Mouse (Mus musculus) spleen, adult 2 months (tissue): ENCODE data around the gene Zfp385b. TPM values are rescaled to one million over a fixed set of nuclear protein-coding genes. Genes with fewer than 3 reads are reported as not detected.

Experiments used
- DNase-seq, 2 experiments: peaks; one replicate each; pipeline versions ENCODE4 v3.0.0 to v3.0.0-alpha.2; 2012 to 2021; ENCODE audit warnings: low spot score in 2 of 2, low read depth in 1 of 2
- H3K27ac ChIP-seq: fragments of 200-500 bp; 2 replicates; pipeline ENCODE4 v1.5.1; 2012; ENCODE audit warnings: low read length, inconsistent platforms; ENCODE audit not compliant: insufficient read depth
- H3K27me3 ChIP-seq: fragments of 200-500 bp; 2 replicates; pipeline ENCODE4 v1.6.1; 2012; ENCODE audit warnings: mild to moderate bottlenecking, moderate library complexity, low read length, inconsistent platforms; ENCODE audit not compliant: control insufficient read depth, insufficient read depth
- H3K36me3 ChIP-seq: fragments of 200-500 bp; 2 replicates; pipeline ENCODE4 v1.6.1; 2012; ENCODE audit warnings: mild to moderate bottlenecking, low read length, inconsistent platforms; ENCODE audit not compliant: control insufficient read depth, insufficient read depth
- H3K4me1 ChIP-seq: fragments of 200-500 bp; 2 replicates; pipeline ENCODE4 v1.6.1; 2011; ENCODE audit warnings: inconsistent platforms; ENCODE audit not compliant: control insufficient read depth, insufficient read depth, insufficient read length
- H3K4me3 ChIP-seq: fragments of 200-500 bp; 2 replicates; pipeline ENCODE4 v1.5.1; 2011; ENCODE audit warnings: mild to moderate bottlenecking, inconsistent platforms; ENCODE audit not compliant: insufficient read depth, insufficient read length; ENCODE audit errors: extremely low read depth
- CTCF ChIP-seq: fragments of 200-500 bp; IDR thresholded peaks from 2 replicates; pipeline ENCODE4 v1.5.1; 2011; ENCODE audit warnings: mild to moderate bottlenecking, inconsistent platforms; ENCODE audit not compliant: insufficient read depth, insufficient read length, insufficient replicate concordance; ENCODE audit errors: extremely low read depth
- POLR2A ChIP-seq: fragments of 200-500 bp; IDR thresholded peaks from 2 replicates; pipeline ENCODE4 v1.6.1; 2011; ENCODE audit warnings: low read depth, low read length, inconsistent platforms
- WGBS: fragments of 180-500 bp; shearing (Covaris S2); methylation state at CpG from one replicate; pipeline ENCODE4 v1.1.7; 2018; 5-methylcytosine and 5-hydroxymethylcytosine counted together
- polyA plus RNA-seq: library from polyadenylated mRNA; depleted of rRNA; stranded (reverse); fragments of >200 nt; gene quantifications from 2 replicates; pipeline ENCODE4 v1.2.3, GENCODE M21; 2012

Gene Zfp385b
- polyA plus RNA-seq, 1 experiment = not detected

DNA sequence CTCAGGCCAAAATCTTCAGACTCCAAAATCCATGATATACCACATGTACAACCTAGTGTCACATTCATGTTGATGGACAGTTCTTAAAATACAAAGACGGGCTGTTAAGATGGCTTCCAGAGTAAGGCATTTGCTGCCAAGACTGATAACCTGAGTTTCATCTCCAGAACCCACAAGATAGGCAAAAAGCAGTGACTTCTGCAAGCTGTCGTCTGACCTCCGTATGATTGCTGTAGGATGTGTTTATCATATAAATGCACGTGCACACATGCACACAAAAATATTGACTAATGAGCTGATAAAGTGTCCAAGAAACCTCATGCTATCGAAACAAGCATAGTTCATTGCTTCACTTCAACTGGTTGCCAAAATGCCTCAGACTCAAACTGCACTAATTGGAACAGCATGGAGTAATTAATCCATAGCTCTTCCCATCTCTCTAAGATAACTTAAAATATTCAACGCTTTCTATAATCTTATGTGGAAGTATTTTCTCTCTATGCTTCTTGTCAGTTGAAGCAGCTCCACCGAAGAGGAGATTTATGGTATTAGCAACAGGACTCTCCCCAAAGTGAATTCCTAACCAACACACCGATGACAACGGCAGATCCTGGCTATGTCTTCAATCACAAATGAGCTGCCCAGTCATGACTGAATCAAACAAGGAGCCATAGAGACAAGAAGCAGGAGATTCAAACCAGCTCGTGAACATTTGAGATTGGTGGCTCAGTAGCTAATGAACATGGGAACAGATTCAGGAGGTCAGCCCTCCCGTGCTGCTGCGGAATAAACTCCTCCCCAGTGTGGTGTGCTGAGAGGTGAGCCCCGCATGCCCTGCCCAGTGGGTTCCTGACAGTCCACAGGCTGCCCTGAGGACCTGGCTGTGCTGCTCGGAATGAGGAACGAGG lies 251.7 kb downstream of the Zfp385b start:
- no peaks in the 10 kb centered on the region for H3K36me3 ChIP-seq
- H3K27me3 ChIP-seq = no peaks in the 10 kb centered on the region
- H3K4me1 ChIP-seq = no peaks in the 10 kb centered on the region
- no peak for DNase-seq
- H3K4me3 ChIP-seq = no peak overlapping the region
- no peak overlapping the region for H3K27ac ChIP-seq
- TF ChIP-seq CTCF = no peak
- 81% methylated on average over 15 of the region's 15 CpGs for WGBS

DNA sequence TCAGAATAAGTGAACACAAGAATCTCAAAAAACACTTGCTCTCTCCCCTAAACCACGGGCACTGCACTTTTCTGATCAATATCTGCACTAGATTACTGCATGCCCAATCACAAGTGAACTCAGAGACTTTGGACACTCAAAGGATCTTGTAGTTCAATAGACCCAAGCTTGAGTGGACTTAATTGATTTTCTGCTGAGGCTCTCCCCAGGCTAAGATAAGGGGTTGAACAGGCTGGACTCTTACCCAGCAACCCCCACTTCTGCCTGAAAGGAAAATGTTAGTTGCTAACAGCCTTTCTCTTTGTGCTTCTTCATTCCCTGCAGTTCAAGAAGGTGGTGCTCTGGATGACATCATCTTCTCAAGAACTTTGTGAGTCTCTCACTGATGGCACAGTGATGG lies 255.7 kb downstream of the Zfp385b start:
- 36% methylated on average over 1 of the region's 1 CpGs for WGBS
- TF ChIP-seq CTCF (no peak), POLR2A (no peak)

DNA sequence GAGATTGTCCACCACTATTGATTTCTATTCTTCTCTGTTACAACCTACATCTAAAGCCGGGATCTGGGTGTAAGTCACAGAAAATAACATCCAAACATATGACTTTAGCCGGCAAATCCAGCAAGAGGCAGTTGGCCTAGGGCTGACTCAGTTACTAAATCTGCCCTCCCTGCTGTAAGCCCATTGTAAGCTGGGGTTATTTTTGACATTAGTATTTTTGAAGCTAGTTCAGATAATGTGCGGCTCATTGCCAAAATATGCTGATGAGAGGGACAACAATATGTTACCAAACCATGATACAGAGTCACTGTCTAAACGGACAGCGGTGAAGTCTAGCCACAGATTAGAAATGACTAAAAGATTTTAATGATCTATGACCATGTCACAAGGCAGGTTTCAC lies 257.5 kb downstream of the Zfp385b start:
- Histone ChIP-seq H3K4me1 (no peaks in the 10 kb centered on the region), H3K36me3 (no peaks in the 10 kb centered on the region), H3K27me3 (no peaks in the 10 kb centered on the region), H3K27ac (no peak overlapping the region), H3K4me3 (no peak overlapping the region)
- 92% methylated on average over 5 of the region's 5 CpGs for WGBS
- DNase-seq = no peak
- TF ChIP-seq CTCF = no peak
- no peak for TF ChIP-seq POLR2A

More for the DNA sequence above, 255.7 kb downstream of the Zfp385b start:
- Histone ChIP-seq H3K27ac (no peak overlapping the region), H3K4me3 (no peak overlapping the region), H3K4me1 (no peaks in the 10 kb centered on the region), H3K36me3 (no peaks in the 10 kb centered on the region), H3K27me3 (no peaks in the 10 kb centered on the region)
- no peak for DNase-seq

DNA sequence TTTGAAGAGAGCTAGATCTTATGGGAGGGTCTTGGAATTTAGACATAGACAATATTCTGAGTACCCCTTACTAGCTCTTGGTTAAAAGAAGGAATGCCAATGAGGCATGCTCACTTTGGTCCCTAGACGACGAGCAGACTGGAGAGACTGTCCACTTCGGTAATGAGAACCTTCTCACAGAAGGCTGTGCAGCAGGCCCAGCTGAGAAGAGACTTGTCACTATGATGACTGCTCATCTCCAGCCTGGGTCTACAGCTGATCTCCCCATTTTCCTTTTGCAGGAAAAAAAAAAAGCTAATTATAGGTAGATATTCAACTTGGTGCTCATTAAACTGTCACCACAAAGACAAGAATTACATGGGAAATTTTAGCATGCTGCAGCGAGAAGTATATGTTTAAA lies 262.5 kb downstream of the Zfp385b start:
- 91% methylated on average over 4 of the region's 4 CpGs for WGBS
- DNase-seq = no peak
- no peak overlapping the region for H3K27ac ChIP-seq
- H3K4me1 ChIP-seq = no peaks in the 10 kb centered on the region
- TF ChIP-seq CTCF = no peak
- H3K27me3 ChIP-seq = no peaks in the 10 kb centered on the region
- H3K36me3 ChIP-seq = no peaks in the 10 kb centered on the region
- H3K4me3 ChIP-seq = no peak overlapping the region

DNA sequence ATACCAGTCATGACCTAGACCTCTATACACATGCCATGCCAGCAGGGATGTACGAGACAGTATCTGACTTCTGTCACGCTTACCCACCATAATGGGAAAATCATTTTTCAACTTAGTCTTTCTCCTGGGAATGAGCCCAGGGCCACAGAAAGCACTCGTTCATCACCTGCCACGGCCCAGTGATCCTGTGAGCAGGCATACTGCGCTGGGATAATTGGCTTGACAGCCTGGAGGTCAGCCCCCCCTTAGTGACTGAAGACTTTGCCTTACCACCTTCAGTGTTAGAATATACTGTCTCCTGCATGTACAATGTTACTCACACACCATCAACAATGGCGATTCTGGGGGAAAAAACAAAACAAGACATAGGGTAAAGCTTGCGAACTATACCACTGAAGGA lies 263.5 kb downstream of the Zfp385b start:
- H3K27ac ChIP-seq = no peak overlapping the region
- DNase-seq = no peak
- H3K4me1 ChIP-seq = no peaks in the 10 kb centered on the region
- H3K4me3 ChIP-seq = no peak overlapping the region
- no peaks in the 10 kb centered on the region for H3K27me3 ChIP-seq
- TF ChIP-seq POLR2A (no peak), CTCF (no peak)
- no peaks in the 10 kb centered on the region for H3K36me3 ChIP-seq
- WGBS = 86% methylated on average over 7 of the region's 7 CpGs

DNA sequence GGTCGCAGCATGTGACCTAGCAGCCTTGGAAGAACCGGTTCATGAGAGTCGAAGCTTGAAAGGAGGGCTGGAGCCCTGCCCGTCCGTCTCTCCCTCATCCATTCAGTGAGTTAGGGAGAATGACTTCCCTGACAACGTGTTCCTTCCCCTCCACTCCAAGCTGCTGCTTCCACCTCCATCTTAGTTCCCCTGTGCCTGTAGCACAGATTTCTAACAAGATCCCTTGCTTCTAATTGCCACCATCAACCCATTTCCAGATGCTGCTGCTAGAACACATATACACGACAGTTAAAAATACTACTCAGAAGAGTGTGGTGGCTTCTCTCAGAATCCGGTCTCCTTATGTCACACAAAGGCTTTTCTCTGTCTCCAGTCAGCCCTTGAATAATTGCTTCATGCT lies 266.8 kb downstream of the Zfp385b start:
- WGBS = 75% methylated on average over 8 of the region's 8 CpGs

DNA sequence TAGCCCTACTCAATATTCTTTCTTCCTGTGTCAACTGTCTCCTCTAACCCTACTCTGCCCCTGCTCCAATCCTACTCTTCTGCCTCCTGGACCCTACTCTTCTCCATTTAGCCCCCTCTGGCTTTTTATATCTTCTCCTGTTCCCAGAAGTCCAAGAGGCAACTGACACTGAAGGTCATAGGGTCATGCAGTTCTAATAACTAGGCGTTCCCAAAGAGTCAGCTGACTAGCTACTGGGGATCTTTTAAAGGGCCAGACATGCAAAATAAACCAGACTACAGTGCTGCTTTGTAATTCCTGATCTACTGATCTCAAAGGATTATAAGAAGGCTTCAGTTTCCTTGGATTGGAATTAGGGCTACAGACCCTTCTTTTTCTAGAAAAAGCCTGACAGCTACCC lies 276.1 kb downstream of the Zfp385b start:
- no peak for DNase-seq
- no peak overlapping the region for H3K27ac ChIP-seq
- 57% methylated on average over 1 of the region's 1 CpGs for WGBS

More for the DNA sequence above, 266.8 kb downstream of the Zfp385b start:
- H3K4me1 ChIP-seq = no peaks in the 10 kb centered on the region
- DNase-seq = no peak
- H3K36me3 ChIP-seq = no peaks in the 10 kb centered on the region
- no peaks in the 10 kb centered on the region for H3K27me3 ChIP-seq
- TF ChIP-seq CTCF = no peak
- no peak for TF ChIP-seq POLR2A
- H3K4me3 ChIP-seq = no peak overlapping the region
- no peak overlapping the region for H3K27ac ChIP-seq

More for the DNA sequence above, 276.1 kb downstream of the Zfp385b start:
- no peaks in the 10 kb centered on the region for H3K27me3 ChIP-seq
- TF ChIP-seq CTCF (no peak), POLR2A (no peak)
- H3K4me3 ChIP-seq = no peak overlapping the region
- H3K4me1 ChIP-seq = no peaks in the 10 kb centered on the region
- H3K36me3 ChIP-seq = no peaks in the 10 kb centered on the region
